Mouse (Mus musculus): ENCODE results near the gene Tsen54. TPM values are rescaled to one million over a fixed set of nuclear protein-coding genes. Genes with fewer than 3 reads are reported as not detected.

Gene Tsen54
- total RNA-seq, 1 experiment, result 63.6 TPM

DNA sequence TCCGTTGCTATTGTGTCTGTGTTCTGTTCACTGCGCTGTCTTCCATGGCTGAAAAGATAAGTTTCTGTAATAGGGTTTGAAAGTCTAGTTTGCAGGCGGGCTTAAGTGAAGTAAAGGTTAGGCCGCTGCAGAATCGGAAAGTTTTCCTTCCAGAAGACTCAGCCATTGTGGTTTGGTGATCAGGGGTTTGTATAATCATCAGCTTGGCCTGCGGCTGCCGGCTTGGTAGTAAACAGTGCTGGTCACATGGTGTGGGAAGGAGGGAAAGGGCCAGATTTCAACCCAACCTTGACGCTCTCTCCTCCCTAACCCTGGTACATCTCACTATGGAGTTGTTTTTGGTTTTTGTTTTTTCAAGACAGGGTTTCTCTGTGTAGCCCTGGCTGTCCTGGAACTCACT, 47.5 kb upstream of the Tsen54 start:
- in situ Hi-C loops (cut with MboI; ENCODE audit: low sequenced_read_pairs in 2 of 2, unreplicated experiment in 2 of 2), result no loop called here
- Histone ChIP-seq H3K4me3 (ENCODE audit: insufficient read depth in 1 of 2, low read depth in 1 of 2, low read length in 2 of 2, poor library complexity in 1 of 2, severe bottlenecking in 1 of 2) (0 out of 4 replicates have a peak overlapping the region, but pooled peaks of 1 of the 2 experiments have one; percentile 4), H3K27ac (ENCODE audit: insufficient read depth, low read depth, low read length, poor library complexity, severe bottlenecking) (no peak overlapping the region), H3K9ac (ENCODE audit: insufficient read depth, low read depth, low read length, poor library complexity, severe bottlenecking) (peak overlapping the region; percentile 0; the same call in 1 of the 2 replicates), H3K36me3 (ENCODE audit: control insufficient read depth, insufficient read depth, low read length, poor library complexity, severe bottlenecking) (no peaks in the 10 kb centered on the region), H3K9me3 (ENCODE audit: control insufficient read depth, insufficient read depth, low read depth, low read length) (no peaks in the 10 kb centered on the region), H3K4me1 (ENCODE audit: control insufficient read depth in 2 of 2, insufficient read depth in 2 of 2, low read length in 2 of 2, poor library complexity in 1 of 2) (peaks cover 2 to 6% of the 10 kb centered on the region in 2 experiments; a peak in 3 of 4 replicates)
- no peak for DNase-seq (ENCODE audit: low read depth, low spot score)
- TF ChIP-seq CHD2 (IDR thresholded peaks at IDR 0.05; ENCODE audit: low read depth, low read length), result no peak
- no peak for TF ChIP-seq MAFK (IDR thresholded peaks at IDR 0.05; ENCODE audit: insufficient read depth, low read depth, low read length)
- no peak for TF ChIP-seq ZC3H11A (IDR thresholded peaks at IDR 0.05; ENCODE audit: borderline replicate concordance, low read depth, low read length)
- no peak for TF ChIP-seq HCFC1 (IDR thresholded peaks at IDR 0.05; ENCODE audit: borderline replicate concordance, insufficient read depth, low read length)
- no peak for TF ChIP-seq ZNF384 (IDR thresholded peaks at IDR 0.05; ENCODE audit: low read depth, low read length)

GRCm38 (mm10) chr11:115768896-115769295, 45.6 kb upstream of the Tsen54 start:
- Histone ChIP-seq H3K4me1 (ENCODE audit: control insufficient read depth in 2 of 2, insufficient read depth in 2 of 2, low read length in 2 of 2, poor library complexity in 1 of 2) (peaks cover 2 to 6% of the 10 kb centered on the region in 2 experiments; a peak in 3 of 4 replicates), H3K27ac (ENCODE audit: insufficient read depth, low read depth, low read length, poor library complexity, severe bottlenecking) (no peak overlapping the region), H3K9me3 (ENCODE audit: control insufficient read depth, insufficient read depth, low read depth, low read length) (no peaks in the 10 kb centered on the region), H3K36me3 (ENCODE audit: control insufficient read depth, insufficient read depth, low read length, poor library complexity, severe bottlenecking) (no peaks in the 10 kb centered on the region), H3K9ac (ENCODE audit: insufficient read depth, low read depth, low read length, poor library complexity, severe bottlenecking) (no peak overlapping the region), H3K4me3 (ENCODE audit: insufficient read depth in 1 of 2, low read depth in 1 of 2, low read length in 2 of 2, poor library complexity in 1 of 2, severe bottlenecking in 1 of 2) (no peak overlapping the region)
- TF ChIP-seq ZC3H11A (IDR thresholded peaks at IDR 0.05; ENCODE audit: borderline replicate concordance, low read depth, low read length) (no peak), HCFC1 (IDR thresholded peaks at IDR 0.05; ENCODE audit: borderline replicate concordance, insufficient read depth, low read length) (no peak), CHD2 (IDR thresholded peaks at IDR 0.05; ENCODE audit: low read depth, low read length) (no peak), MAFK (IDR thresholded peaks at IDR 0.05; ENCODE audit: insufficient read depth, low read depth, low read length) (no peak), ZNF384 (IDR thresholded peaks at IDR 0.05; ENCODE audit: low read depth, low read length) (no peak)
- no peak for DNase-seq (ENCODE audit: low read depth, low spot score)
- in situ Hi-C loops (cut with MboI; ENCODE audit: low sequenced_read_pairs in 2 of 2, unreplicated experiment in 2 of 2), result no loop called here

GRCm38 (mm10) chr11:115774653-115775052, 39.9 kb upstream of the Tsen54 start:
- DNase-seq (ENCODE audit: low read depth, low spot score), result no peak
- no peaks in the 10 kb centered on the region for H3K36me3 ChIP-seq (ENCODE audit: control insufficient read depth, insufficient read depth, low read length, poor library complexity, severe bottlenecking)
- H3K9me3 ChIP-seq (ENCODE audit: control insufficient read depth, insufficient read depth, low read depth, low read length), result no peaks in the 10 kb centered on the region
- TF ChIP-seq CHD2 (IDR thresholded peaks at IDR 0.05; ENCODE audit: low read depth, low read length) (no peak), MAFK (IDR thresholded peaks at IDR 0.05; ENCODE audit: insufficient read depth, low read depth, low read length) (no peak), ZC3H11A (IDR thresholded peaks at IDR 0.05; ENCODE audit: borderline replicate concordance, low read depth, low read length) (no peak), HCFC1 (IDR thresholded peaks at IDR 0.05; ENCODE audit: borderline replicate concordance, insufficient read depth, low read length) (no peak), ZNF384 (IDR thresholded peaks at IDR 0.05; ENCODE audit: low read depth, low read length) (no peak)
- peaks cover 0 to 15% of the 10 kb centered on the region in 2 experiments; a peak in 2 of 4 replicates for H3K4me1 ChIP-seq (ENCODE audit: control insufficient read depth in 2 of 2, insufficient read depth in 2 of 2, low read length in 2 of 2, poor library complexity in 1 of 2)
- H3K27ac ChIP-seq (ENCODE audit: insufficient read depth, low read depth, low read length, poor library complexity, severe bottlenecking), result no peak overlapping the region
- H3K4me3 ChIP-seq (ENCODE audit: insufficient read depth in 1 of 2, low read depth in 1 of 2, low read length in 2 of 2, poor library complexity in 1 of 2, severe bottlenecking in 1 of 2), result no peak overlapping the region
- in situ Hi-C loops (cut with MboI; ENCODE audit: low sequenced_read_pairs in 2 of 2, unreplicated experiment in 2 of 2), result no loop called here
- no peak overlapping the region for H3K9ac ChIP-seq (ENCODE audit: insufficient read depth, low read depth, low read length, poor library complexity, severe bottlenecking)

DNA sequence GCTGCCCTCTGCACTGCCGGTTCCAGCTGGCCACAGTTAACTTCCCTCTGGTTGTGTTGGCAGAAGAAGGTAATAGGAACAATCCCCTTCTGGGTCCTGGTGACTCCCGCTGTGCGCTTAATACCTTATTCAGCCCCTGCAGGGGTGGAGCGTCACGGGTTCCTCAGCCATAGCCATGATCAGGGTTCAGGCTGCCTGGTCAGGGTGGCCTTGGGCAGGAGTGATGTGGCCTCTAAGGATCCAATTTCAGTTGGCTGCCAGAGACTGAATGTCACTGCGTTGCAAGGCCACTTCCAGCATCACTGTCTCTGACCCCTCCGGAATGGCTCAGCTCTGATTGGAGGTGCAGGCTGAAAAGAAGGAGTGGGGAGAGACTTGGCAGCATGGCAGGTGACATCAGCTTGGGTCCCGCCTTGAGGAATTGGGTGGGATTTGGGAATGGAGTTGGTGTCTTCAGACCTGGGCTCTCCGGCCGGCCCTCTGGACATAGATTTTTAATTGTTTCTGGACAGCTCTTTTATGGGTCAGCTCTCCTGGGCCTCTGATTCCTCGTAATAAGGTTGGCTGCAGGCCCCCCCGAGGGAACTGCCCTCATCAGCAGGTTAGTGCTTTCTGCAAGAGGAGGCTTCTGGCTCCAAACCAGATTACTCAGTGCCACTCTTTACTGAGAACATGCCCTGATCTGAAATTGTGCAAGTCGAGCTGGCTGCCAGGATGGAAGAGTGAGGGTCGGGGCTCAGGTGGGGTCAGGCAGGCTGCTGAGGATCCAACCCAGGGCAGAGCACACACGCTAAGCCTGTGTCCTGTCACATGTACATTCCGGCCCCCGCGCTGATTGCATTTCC, 38.5 kb upstream of the Tsen54 start:
- no peak overlapping the region for H3K4me3 ChIP-seq (ENCODE audit: insufficient read depth in 1 of 2, low read depth in 1 of 2, low read length in 2 of 2, poor library complexity in 1 of 2, severe bottlenecking in 1 of 2)

More for the DNA sequence above, 38.5 kb upstream of the Tsen54 start:
- Histone ChIP-seq H3K27ac (ENCODE audit: insufficient read depth, low read depth, low read length, poor library complexity, severe bottlenecking) (no peak overlapping the region), H3K36me3 (ENCODE audit: control insufficient read depth, insufficient read depth, low read length, poor library complexity, severe bottlenecking) (no peaks in the 10 kb centered on the region), H3K4me1 (ENCODE audit: control insufficient read depth in 2 of 2, insufficient read depth in 2 of 2, low read length in 2 of 2, poor library complexity in 1 of 2) (peaks cover 5 to 18% of the 10 kb centered on the region in 2 experiments; a peak in 3 of 4 replicates), H3K9ac (ENCODE audit: insufficient read depth, low read depth, low read length, poor library complexity, severe bottlenecking) (no peak overlapping the region), H3K9me3 (ENCODE audit: control insufficient read depth, insufficient read depth, low read depth, low read length) (no peaks in the 10 kb centered on the region)
- TF ChIP-seq ZNF384 (IDR thresholded peaks at IDR 0.05; ENCODE audit: low read depth, low read length) (no peak), CHD2 (IDR thresholded peaks at IDR 0.05; ENCODE audit: low read depth, low read length) (no peak), MAFK (IDR thresholded peaks at IDR 0.05; ENCODE audit: insufficient read depth, low read depth, low read length) (no peak), HCFC1 (IDR thresholded peaks at IDR 0.05; ENCODE audit: borderline replicate concordance, insufficient read depth, low read length) (no peak), ZC3H11A (IDR thresholded peaks at IDR 0.05; ENCODE audit: borderline replicate concordance, low read depth, low read length) (no peak)
- in situ Hi-C loops (cut with MboI; ENCODE audit: low sequenced_read_pairs in 2 of 2, unreplicated experiment in 2 of 2), result no loop called here
- DNase-seq (ENCODE audit: low read depth, low spot score), result no peak

Measured in ES-E14 (cell line).